Mouse (Mus musculus) heart, adult 11 months (tissue): Measurements from ENCODE around the gene Prep.
A peak's percentile ranks its signal among the peaks of the same experiment; 100 is the strongest.
"Not testable (repeated sequence)": the region's sequence is repeated elsewhere in the genome, so short reads cannot be mapped to it uniquely, and the experiment has no call there.

Experiments used
- DNase-seq: peaks from one replicate; pipeline ENCODE4 v3.0.0; 2022

The Prep gene

GRCm38 (mm10) chr10:45122476-45122875, 55.5 kb downstream of the Prep start:
- peak; percentile 92 for DNase-seq

- DNase-seq = peak; percentile 92
Observed at GRCm38 (mm10) chr10:45123011-45123410, 56.0 kb downstream of the Prep start.

- DNase-seq = peak; percentile 92
Observed at GRCm38 (mm10) chr10:45129105-45129504, 62.1 kb downstream of the Prep start.

GRCm38 (mm10) chr10:45130004-45130403, 63.0 kb downstream of the Prep start:
- DNase-seq = peak; percentile 94

GRCm38 (mm10) chr10:45132371-45132770, 65.4 kb downstream of the Prep start:
- no peak for DNase-seq

- DNase-seq = peak; percentile 87
Observed at GRCm38 (mm10) chr10:45136806-45137205, 69.8 kb downstream of the Prep start.

- DNase-seq = no peak
Observed at GRCm38 (mm10) chr10:45139910-45140309, 72.9 kb downstream of the Prep start.

GRCm38 (mm10) chr10:45140474-45141212, 73.6 kb downstream of the Prep start:
- DNase-seq = no peak

- no peak for DNase-seq
Observed at GRCm38 (mm10) chr10:45142359-45142758, 75.4 kb downstream of the Prep start.

- DNase-seq = peak; percentile 66
Observed at GRCm38 (mm10) chr10:45144038-45144817, 77.2 kb downstream of the Prep start.

- peak; percentile 53 for DNase-seq
Observed at GRCm38 (mm10) chr10:45146821-45147220, 79.8 kb downstream of the Prep start.

- DNase-seq = peak; percentile 54
Observed at GRCm38 (mm10) chr10:45151137-45151536, 84.1 kb downstream of the Prep start.

GRCm38 (mm10) chr10:45151771-45152692, 85.0 kb downstream of the Prep start:
- peak; percentile 54 for DNase-seq

- peak; percentile 88 for DNase-seq
Observed at GRCm38 (mm10) chr10:45154557-45155060, 87.6 kb downstream of the Prep start.

- DNase-seq = peak; percentile 79
Observed at GRCm38 (mm10) chr10:45165851-45166250, 98.8 kb downstream of the Prep start.

- DNase-seq = peak; percentile 78
Observed at GRCm38 (mm10) chr10:45173927-45174326, 106.9 kb downstream of the Prep start.

GRCm38 (mm10) chr10:45174345-45174744, 107.3 kb downstream of the Prep start:
- no peak for DNase-seq

GRCm38 (mm10) chr10:45177798-45178197, 110.8 kb downstream of the Prep start, which contains the start of gene Popdc3:
Gene Popdc3 (plus strand): TSS chr10:45178098.
- DNase-seq = not testable (repeated sequence)

- peak; percentile 68 for DNase-seq
Observed at GRCm38 (mm10) chr10:45180677-45181326, 113.8 kb downstream of the Prep start.

- DNase-seq = peak; percentile 87
Observed at GRCm38 (mm10) chr10:45181344-45181743, 114.3 kb downstream of the Prep start.

- DNase-seq = peak; percentile 58
Observed at GRCm38 (mm10) chr10:45185457-45185856, 118.5 kb downstream of the Prep start.
